Mouse (Mus musculus): Measurements from ENCODE around the gene Krt17. TPM values are rescaled to one million over a fixed set of nuclear protein-coding genes. Genes with fewer than 3 reads are reported as not detected.

The Krt17 gene
- polyA plus RNA-seq, 1 experiment from 2014 or later: 5.2 TPM

- H3K4me2 ChIP-seq: no peak overlapping the region
- H3K4me3 ChIP-seq: no peak overlapping the region
- H3K36me3 ChIP-seq: no peaks in the 10 kb centered on the region
- no peaks in the 10 kb centered on the region for H3K9me3 ChIP-seq (replicated peaks)
- no peaks in the 10 kb centered on the region for H3K4me1 ChIP-seq (replicated peaks)
- H3K27ac ChIP-seq: no peak overlapping the region
- H3K9ac ChIP-seq: no peak overlapping the region
- 26% methylated on average over 6 of the region's 6 CpGs for WGBS
- ATAC-seq (replicated peaks; ENCODE audit: insufficient number of reproducible peaks, insufficient read depth, low FRiP score, low read depth): no peak
- H3K27me3 ChIP-seq: no peaks in the 10 kb centered on the region
Measured at GRCm38 (mm10) chr11:100208542-100208941, 52.3 kb downstream of the Krt17 start.

DNA sequence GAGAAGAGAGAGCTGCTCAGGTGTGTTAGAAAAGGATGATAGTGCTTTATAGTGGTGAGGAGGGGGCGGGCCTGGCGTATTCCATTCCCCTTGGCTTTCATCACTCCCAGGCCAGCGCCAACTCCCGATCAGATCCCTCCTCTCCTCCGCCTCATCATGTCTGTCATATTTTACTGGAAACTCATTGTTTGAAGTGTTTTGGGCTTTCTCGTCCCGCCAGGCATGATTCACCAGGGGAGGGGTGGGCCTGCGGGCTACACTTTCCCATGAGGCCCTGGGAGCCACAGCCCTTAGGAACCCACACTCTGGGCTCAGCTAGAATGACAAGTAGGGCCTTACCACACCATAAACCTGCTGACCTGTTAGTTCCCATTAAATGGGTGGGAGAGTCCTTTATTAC, 53.3 kb downstream of the Krt17 start, which contains the start of gene Krt14:
Gene Krt14, minus strand, starts transcription at position 51 of the 400 bp plus-strand sequence.
- H3K27ac ChIP-seq: no peak within 1 kb of the TSS
- H3K9me3 ChIP-seq (replicated peaks): no peaks in the 10 kb centered on the region
- H3K27me3 ChIP-seq: 0 out of 2 replicates have a peak, but pooled peaks cover 3% of the 10 kb centered on the region
- H3K9ac ChIP-seq: no peak within 1 kb of the TSS
- H3K36me3 ChIP-seq: no peaks in the 10 kb centered on the region
- 78% methylated on average over 8 of the region's 8 CpGs for WGBS
- H3K4me1 ChIP-seq (replicated peaks): no peaks in the 10 kb centered on the region
- no peak within 1 kb of the TSS for H3K4me2 ChIP-seq
- H3K4me3 ChIP-seq: no peak within 1 kb of the TSS
- no peak for ATAC-seq (replicated peaks; ENCODE audit: insufficient number of reproducible peaks, insufficient read depth, low FRiP score, low read depth)

Other genes with a start within 250 kb of the Krt17 start
- gene Krt33a, start 244.8 kb downstream of the Krt17 start, polyA plus RNA-seq (2015; fragmentation: Nextera tagmentation; extraction: Ambion mirVana): not detected in 2 replicates
- 0.09 TPM in 1 of 2 replicates, not detected in the other for gene Krt33b, start 231.2 kb downstream of the Krt17 start, polyA plus RNA-seq (2015; fragmentation: Nextera tagmentation; extraction: Ambion mirVana)
- not detected in 2 replicates for gene Krt34, start 219.5 kb downstream of the Krt17 start, polyA plus RNA-seq (2015; fragmentation: Nextera tagmentation; extraction: Ambion mirVana)
- gene Krt31, start 210.5 kb downstream of the Krt17 start, polyA plus RNA-seq (2015; fragmentation: Nextera tagmentation; extraction: Ambion mirVana): not detected in 2 replicates
- not detected in 2 replicates for gene Krt32, start 172.8 kb downstream of the Krt17 start, polyA plus RNA-seq (2015; fragmentation: Nextera tagmentation; extraction: Ambion mirVana)
- not detected in 2 replicates for gene Krt35, start 164.8 kb downstream of the Krt17 start, polyA plus RNA-seq (2015; fragmentation: Nextera tagmentation; extraction: Ambion mirVana)
- gene Krt36, start 155.4 kb downstream of the Krt17 start, polyA plus RNA-seq (2015; fragmentation: Nextera tagmentation; extraction: Ambion mirVana): 0.10 TPM in 1 of 2 replicates, not detected in the other
- 0.45 and 0.62 TPM in 2 replicates for gene Krt13, start 139.5 kb downstream of the Krt17 start, polyA plus RNA-seq (2015; fragmentation: Nextera tagmentation; extraction: Ambion mirVana)
- gene Krt15, start 125.1 kb downstream of the Krt17 start, polyA plus RNA-seq (2015; fragmentation: Nextera tagmentation; extraction: Ambion mirVana): 4.2 and 20.2 TPM in 2 replicates
- gene Krt19, start 112.4 kb downstream of the Krt17 start, polyA plus RNA-seq (2015; fragmentation: Nextera tagmentation; extraction: Ambion mirVana): 42.6 and 82.2 TPM in 2 replicates
- gene Krt9, start 67.8 kb downstream of the Krt17 start, polyA plus RNA-seq (2015; fragmentation: Nextera tagmentation; extraction: Ambion mirVana): not detected in 2 replicates
- 3.0 and 4.8 TPM in 2 replicates for gene Krt14, start 53.5 kb downstream of the Krt17 start, polyA plus RNA-seq (2015; fragmentation: Nextera tagmentation; extraction: Ambion mirVana)
- gene Krt16, start 12.1 kb downstream of the Krt17 start, polyA plus RNA-seq (2015; fragmentation: Nextera tagmentation; extraction: Ambion mirVana): 0.27 TPM in 1 of 2 replicates, not detected in the other
- gene Krt42, start 8.8 kb upstream of the Krt17 start, polyA plus RNA-seq (2015; fragmentation: Nextera tagmentation; extraction: Ambion mirVana): not detected in 2 replicates
- 1,413 and 1,738 TPM in 2 replicates for gene Eif1, start 58.9 kb upstream of the Krt17 start, polyA plus RNA-seq (2015; fragmentation: Nextera tagmentation; extraction: Ambion mirVana)
- gene Gast, start 73.4 kb upstream of the Krt17 start, polyA plus RNA-seq (2015; fragmentation: Nextera tagmentation; extraction: Ambion mirVana): not detected in 2 replicates
- gene Hap1, start 95.1 kb upstream of the Krt17 start, polyA plus RNA-seq (2015; fragmentation: Nextera tagmentation; extraction: Ambion mirVana): 5.3 and 7.7 TPM in 2 replicates
- 117 and 140 TPM in 2 replicates for gene Jup, start 136.7 kb upstream of the Krt17 start, polyA plus RNA-seq (2015; fragmentation: Nextera tagmentation; extraction: Ambion mirVana)
- gene P3h4, start 153.8 kb upstream of the Krt17 start, polyA plus RNA-seq (2015; fragmentation: Nextera tagmentation; extraction: Ambion mirVana): 48.3 and 63.1 TPM in 2 replicates
- 86.3 and 119 TPM in 2 replicates for gene Fkbp10, start 154.7 kb upstream of the Krt17 start, polyA plus RNA-seq (2015; fragmentation: Nextera tagmentation; extraction: Ambion mirVana)
- gene Nt5c3b, start 180.8 kb upstream of the Krt17 start, polyA plus RNA-seq (2015; fragmentation: Nextera tagmentation; extraction: Ambion mirVana): 90.2 and 104 TPM in 2 replicates
- gene Klhl10, start 180.9 kb upstream of the Krt17 start, polyA plus RNA-seq (2015; fragmentation: Nextera tagmentation; extraction: Ambion mirVana): 0.33 and 0.42 TPM in 2 replicates
- gene Klhl11, start 211.7 kb upstream of the Krt17 start, polyA plus RNA-seq (2015; fragmentation: Nextera tagmentation; extraction: Ambion mirVana): 6.9 and 8.7 TPM in 2 replicates

Measured in heart, embryonic 15.5 days (tissue).